Mouse (Mus musculus) liver (tissue): ENCODE data around the gene Megf8.

ENCODE experiments used
- DNase-seq: peaks from one replicate; pipeline ENCODE4 v3.0.0-alpha.2; 2020; ENCODE audit warnings: mixed read lengths

Megf8 gene

GRCm38 (mm10) chr7:25410969-25411615 is 94.1 kb downstream of the Megf8 start:
- DNase-seq, result no peak

GRCm38 (mm10) chr7:25411861-25412260 is 94.9 kb downstream of the Megf8 start:
- DNase-seq, result no peak

- no peak for DNase-seq
Measured at GRCm38 (mm10) chr7:25412833-25413441, 96.0 kb downstream of the Megf8 start, which contains the start of gene Cxcl17. TSS of gene Cxcl17 (minus strand) at chr7:25412886.
